Mouse (Mus musculus) embryonic facial prominence, embryonic 15.5 days (tissue): ENCODE results near the gene B3galt4. TPM values are rescaled to one million over a fixed set of nuclear protein-coding genes. Genes with fewer than 3 reads are reported as not detected.
"Not testable (repeated sequence)": the region's sequence is repeated elsewhere in the genome, so short reads cannot be mapped to it uniquely, and the experiment has no call there.

ENCODE experiments used
- ATAC-seq: fragments of 200-750 bp; cut with Nextera tagmentation; 2 replicates; pipeline ENCODE4 v1.8.0; 2017; ENCODE audit warnings: low read depth, moderate TSS enrichment; ENCODE audit not compliant: insufficient number of reproducible peaks, low FRiP score, low TSS enrichment
- H3K27ac ChIP-seq: fragments of 300-500 bp; sonication (generic); replicated peaks from 2 replicates; pipeline ENCODE4 v1.5.1; 2015; ENCODE audit warnings: mild to moderate bottlenecking, inconsistent platforms
- H3K27me3 ChIP-seq: fragments of 300-500 bp; sonication (generic); 2 replicates; pipeline ENCODE4 v1.6.1; 2015; ENCODE audit warnings: inconsistent platforms
- H3K36me3 ChIP-seq: fragments of 300-500 bp; sonication (generic); 2 replicates; pipeline ENCODE4 v1.6.1; 2015; ENCODE audit warnings: mild to moderate bottlenecking, inconsistent platforms
- H3K4me1 ChIP-seq: fragments of 300-500 bp; sonication (generic); 2 replicates; pipeline ENCODE4 v1.6.1; 2015; ENCODE audit warnings: inconsistent platforms
- H3K4me2 ChIP-seq: fragments of 300-500 bp; sonication (generic); replicated peaks from 2 replicates; pipeline ENCODE4 v1.6.1; 2015; ENCODE audit warnings: mild to moderate bottlenecking, inconsistent platforms
- H3K4me3 ChIP-seq: fragments of 300-500 bp; sonication (generic); replicated peaks from 2 replicates; pipeline ENCODE4 v1.5.1; 2015; ENCODE audit warnings: mild to moderate bottlenecking, inconsistent platforms
- H3K9ac ChIP-seq: fragments of 300-500 bp; sonication (generic); 2 replicates; pipeline ENCODE4 v1.6.1; 2015; ENCODE audit warnings: inconsistent platforms
- H3K9me3 ChIP-seq: fragments of 300-500 bp; sonication (generic); replicated peaks from 2 replicates; pipeline ENCODE4 v1.6.1; 2016; ENCODE audit warnings: inconsistent platforms
- WGBS: fragments of 180-500 bp; shearing (Covaris S2); methylation state at CpG from one replicate; pipeline ENCODE4 v1.1.7; 2015; 5-methylcytosine and 5-hydroxymethylcytosine counted together
- polyA plus RNA-seq: library from polyadenylated mRNA; unstranded; fragments of >200 nt; fragmentation: Nextera tagmentation; extraction: Ambion mirVana; gene quantifications from 2 replicates; pipeline ENCODE4 v1.2.1, GENCODE M21; 2015

B3galt4 gene
- polyA plus RNA-seq, 1 experiment from 2014 or later: 8.5 TPM

DNA sequence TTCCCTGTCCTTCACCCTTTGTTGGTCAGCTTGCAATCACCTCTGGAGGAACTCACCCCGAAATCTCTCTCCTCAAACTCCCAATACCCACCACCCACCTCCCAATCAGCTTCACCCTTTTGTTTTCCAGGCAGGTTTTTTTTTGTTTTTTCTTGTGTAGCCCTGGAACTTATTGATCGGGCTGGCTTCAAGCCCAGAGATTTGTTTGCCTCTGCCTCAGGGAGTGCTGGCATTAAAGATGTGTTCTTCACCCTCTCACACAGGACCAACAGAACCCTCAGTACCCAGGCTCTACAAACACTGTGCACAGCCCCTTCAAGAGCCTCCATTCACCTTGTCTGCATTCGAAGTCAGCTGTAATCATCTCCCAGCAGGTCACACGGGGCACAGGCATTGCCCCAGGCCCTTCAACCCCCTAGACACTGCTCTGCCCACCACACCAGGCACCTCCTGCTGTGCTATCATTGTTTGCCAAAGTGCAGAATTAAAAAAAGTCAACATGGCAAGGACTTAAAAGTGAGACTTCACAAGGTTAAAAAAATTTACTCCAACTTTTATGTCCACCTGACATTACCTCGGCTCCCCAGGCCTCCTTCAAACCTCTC lies 2.8 kb upstream of the B3galt4 start:
- H3K36me3 ChIP-seq: peaks cover 44% of the 10 kb centered on the region
- H3K27me3 ChIP-seq: no peaks in the 10 kb centered on the region
- no peak for ATAC-seq
- peak overlapping the region; percentile 97 for H3K27ac ChIP-seq
- H3K9ac ChIP-seq: peak overlapping the region; percentile 97
- peak overlapping the region; percentile 85 for H3K4me2 ChIP-seq
- WGBS: 32% methylated on average over 5 of the region's 5 CpGs
- peaks cover 66% of the 10 kb centered on the region for H3K4me1 ChIP-seq
- peak overlapping the region; percentile 87 for H3K4me3 ChIP-seq
- H3K9me3 ChIP-seq: no peaks in the 10 kb centered on the region

DNA sequence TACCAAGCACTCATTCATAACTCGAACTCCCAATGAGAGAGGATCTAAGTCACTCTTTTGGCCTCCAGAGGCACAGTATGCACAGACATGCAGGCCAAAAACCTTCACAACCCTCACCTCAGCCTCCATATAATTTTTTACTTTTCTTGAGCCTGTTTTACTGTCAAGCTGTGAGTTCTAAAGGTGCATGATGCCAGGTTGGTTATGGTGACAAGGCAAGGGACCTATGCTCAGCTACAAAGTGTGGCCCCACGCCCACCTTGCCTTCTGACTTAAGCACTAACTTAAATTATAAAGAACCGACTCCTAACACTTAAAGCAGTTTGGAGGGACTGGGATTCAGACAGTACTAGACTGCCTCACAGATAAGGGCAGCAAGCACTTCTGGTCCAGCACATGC lies 2.0 kb upstream of the B3galt4 start:
- Histone ChIP-seq H3K4me2 (0 out of 2 replicates have a peak overlapping the region, but pooled peaks have one; percentile 3), H3K9me3 (no peaks in the 10 kb centered on the region), H3K9ac (no peak overlapping the region), H3K27ac (peak overlapping the region; percentile 51), H3K36me3 (peaks cover 44% of the 10 kb centered on the region), H3K4me1 (peaks cover 71% of the 10 kb centered on the region), H3K4me3 (peak overlapping the region; percentile 87; the same call in 1 of the 2 replicates), H3K27me3 (no peaks in the 10 kb centered on the region)
- 80% methylated on average over 3 of the region's 3 CpGs for WGBS
- no peak for ATAC-seq

DNA sequence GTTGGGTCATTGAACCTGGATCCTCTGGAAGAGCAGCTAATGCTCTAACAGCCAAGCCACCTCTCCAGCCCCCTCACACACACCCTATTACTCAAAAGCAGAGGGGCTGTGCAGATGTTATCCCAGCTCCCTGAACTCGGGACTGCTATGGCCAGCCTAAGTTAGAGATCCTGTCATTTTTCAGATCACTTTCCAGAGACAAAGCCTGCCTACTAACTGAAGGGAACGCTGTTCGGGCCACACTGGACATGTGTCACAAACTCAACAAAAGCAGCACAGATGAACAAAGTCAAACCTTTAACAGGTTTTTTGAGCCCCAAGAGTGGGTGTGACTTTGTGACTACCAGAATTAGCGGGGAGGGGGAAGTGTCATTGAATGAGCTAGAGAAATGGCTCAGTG lies 1.6 kb upstream of the B3galt4 start:
- H3K27me3 ChIP-seq: no peaks in the 10 kb centered on the region
- ATAC-seq: no peak
- peaks cover 45% of the 10 kb centered on the region for H3K36me3 ChIP-seq
- no peaks in the 10 kb centered on the region for H3K9me3 ChIP-seq
- 80% methylated on average over 4 of the region's 4 CpGs for WGBS
- H3K4me3 ChIP-seq: 0 out of 2 replicates have a peak overlapping the region, but pooled peaks have one; percentile 87
- H3K4me2 ChIP-seq: 0 out of 2 replicates have a peak overlapping the region, but pooled peaks have one; percentile 3
- H3K27ac ChIP-seq: peak overlapping the region; percentile 51; the same call in 1 of the 2 replicates
- H3K4me1 ChIP-seq: peaks cover 71% of the 10 kb centered on the region
- H3K9ac ChIP-seq: 0 out of 2 replicates have a peak overlapping the region, but pooled peaks have one; percentile 21

DNA sequence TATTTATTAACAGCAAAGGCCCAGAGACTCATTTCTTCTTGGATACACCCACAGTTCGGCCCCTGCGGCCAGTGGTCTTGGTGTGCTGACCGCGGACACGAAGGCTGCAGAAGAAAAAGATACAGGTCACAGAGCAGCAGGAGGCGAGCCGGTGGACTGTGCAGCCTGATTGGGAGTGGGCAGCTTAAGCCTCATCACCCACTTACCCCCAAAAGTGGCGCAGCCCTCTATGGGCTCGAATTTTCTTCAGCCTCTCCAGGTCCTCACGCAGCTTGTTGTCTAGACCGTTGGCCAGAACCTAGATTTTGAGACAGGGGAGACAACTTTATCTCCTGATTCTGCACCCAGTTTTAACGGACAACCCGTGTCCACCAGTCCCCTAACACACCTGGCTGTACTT lies 727 bp upstream of the B3galt4 start:
- not testable (repeated sequence) for ATAC-seq, H3K27me3 ChIP-seq, H3K9ac ChIP-seq, H3K9me3 ChIP-seq
- H3K27ac ChIP-seq: peak overlapping the region; percentile 96
- H3K4me2 ChIP-seq: peak overlapping the region; percentile 94
- 78% methylated on average over 13 of the region's 13 CpGs for WGBS
- H3K36me3 ChIP-seq: peaks cover 50% of the 10 kb centered on the region
- peaks cover 66% of the 10 kb centered on the region for H3K4me1 ChIP-seq
- peak overlapping the region; percentile 53 for H3K4me3 ChIP-seq

DNA sequence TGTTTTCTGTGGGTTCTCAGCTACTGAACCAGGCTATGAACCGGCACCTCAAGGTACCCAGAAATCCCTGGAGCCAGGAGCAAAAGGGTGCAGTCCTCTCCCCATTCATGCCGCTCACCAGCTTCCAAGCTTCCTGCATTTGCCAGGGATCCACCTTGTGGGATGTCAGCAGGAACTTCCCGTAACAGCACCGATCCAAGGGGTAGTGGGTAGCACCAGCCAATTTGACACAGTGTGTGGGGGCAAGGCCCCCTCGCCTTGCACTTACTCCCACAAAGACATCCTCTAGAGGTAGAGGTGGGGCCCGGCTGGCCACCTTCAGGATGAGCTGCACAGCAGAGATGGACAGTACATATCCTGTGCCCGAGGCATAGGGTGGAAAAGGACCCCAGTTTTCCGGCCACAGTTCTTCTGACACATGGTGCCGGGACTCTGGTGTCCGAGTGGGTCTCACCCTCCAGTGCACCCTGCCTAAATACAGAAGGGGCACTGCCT lies 1.1 kb downstream of the B3galt4 start:
- 71% methylated on average over 10 of the region's 10 CpGs for WGBS
- Histone ChIP-seq H3K36me3 (peaks cover 65% of the 10 kb centered on the region), H3K9ac (peak overlapping the region; percentile 50), H3K4me2 (peak overlapping the region; percentile 94), H3K27ac (peak overlapping the region; percentile 96), H3K4me1 (peaks cover 59% of the 10 kb centered on the region), H3K9me3 (no peaks in the 10 kb centered on the region), H3K4me3 (peak overlapping the region; percentile 53), H3K27me3 (no peaks in the 10 kb centered on the region)
- ATAC-seq: no peak

DNA sequence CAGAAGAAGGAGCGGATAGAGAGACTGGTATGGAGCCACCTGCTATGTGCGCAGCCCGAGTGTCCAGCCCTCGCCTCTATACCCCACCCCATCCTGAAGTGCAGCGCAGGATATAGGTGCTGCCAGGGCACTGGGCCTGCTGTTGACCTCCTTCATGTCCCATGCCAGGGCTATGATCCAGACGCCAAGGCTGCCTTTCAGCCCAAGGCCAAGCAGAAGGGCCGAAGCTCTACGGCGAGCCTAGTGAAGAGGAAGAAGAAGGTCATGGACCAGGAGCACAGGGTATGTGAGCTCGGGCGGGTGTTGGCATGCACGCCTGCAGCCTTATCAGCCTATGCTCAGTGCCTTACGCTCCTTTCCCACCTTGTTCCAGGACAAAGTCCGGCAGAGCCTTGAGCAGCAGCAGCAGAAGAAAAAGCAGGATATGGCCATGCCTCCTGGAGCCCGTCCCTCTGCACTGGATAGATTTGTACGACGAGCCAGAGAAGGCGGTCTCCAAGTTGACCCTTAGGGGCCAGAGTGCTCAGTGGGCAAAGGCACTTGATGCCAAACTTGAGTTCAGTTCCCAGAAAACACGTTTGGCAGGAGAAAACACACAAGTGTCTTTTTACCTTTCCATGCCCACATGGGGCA lies 2.3 kb downstream of the B3galt4 start:
- no peaks in the 10 kb centered on the region for H3K27me3 ChIP-seq
- no peak overlapping the region for H3K4me2 ChIP-seq
- H3K36me3 ChIP-seq: peaks cover 74% of the 10 kb centered on the region
- no peak for ATAC-seq
- H3K4me1 ChIP-seq: peaks cover 52% of the 10 kb centered on the region
- H3K4me3 ChIP-seq: no peak overlapping the region
- 93% methylated on average over 19 of the region's 19 CpGs for WGBS
- no peak overlapping the region for H3K27ac ChIP-seq
- H3K9me3 ChIP-seq: no peaks in the 10 kb centered on the region
- H3K9ac ChIP-seq: no peak overlapping the region

DNA sequence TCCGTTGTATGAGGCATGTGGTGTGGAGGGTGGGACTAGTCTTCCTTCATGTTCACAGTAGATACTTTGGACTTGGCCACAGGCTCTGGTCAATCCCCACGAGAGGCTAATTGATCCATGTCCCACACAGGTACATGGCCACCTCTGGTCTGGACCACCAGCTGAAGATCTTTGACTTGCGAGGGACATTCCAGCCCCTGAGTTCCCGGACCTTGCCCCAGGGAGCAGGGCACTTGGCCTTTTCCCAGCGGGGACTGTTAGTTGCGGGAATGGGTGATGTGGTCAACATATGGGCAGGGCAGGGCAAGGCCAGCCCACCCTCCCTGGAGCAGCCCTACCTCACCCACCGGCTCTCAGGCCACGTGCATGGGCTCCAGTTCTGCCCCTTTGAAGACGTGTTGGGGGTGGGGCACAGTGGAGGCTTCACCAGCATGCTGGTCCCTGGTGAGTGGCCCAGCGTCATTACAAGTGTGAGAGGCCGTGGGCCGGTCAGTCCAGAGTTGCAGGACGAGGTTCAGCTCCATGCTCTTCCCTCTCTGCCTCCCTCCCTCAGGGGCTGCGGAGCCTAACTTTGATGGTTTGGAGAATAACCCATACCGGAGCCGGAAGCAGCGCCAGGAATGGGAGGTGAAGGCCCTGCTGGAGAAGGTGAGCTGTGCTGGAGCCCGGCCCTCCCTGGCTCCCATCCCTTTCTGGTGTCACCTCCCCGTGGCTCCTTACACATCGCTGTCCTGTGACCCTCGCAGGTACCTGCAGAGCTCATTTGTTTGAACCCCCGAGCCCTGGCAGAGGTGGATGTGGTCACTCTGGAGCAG lies 3.0 kb downstream of the B3galt4 start:
- H3K27me3 ChIP-seq: no peaks in the 10 kb centered on the region

DNA sequence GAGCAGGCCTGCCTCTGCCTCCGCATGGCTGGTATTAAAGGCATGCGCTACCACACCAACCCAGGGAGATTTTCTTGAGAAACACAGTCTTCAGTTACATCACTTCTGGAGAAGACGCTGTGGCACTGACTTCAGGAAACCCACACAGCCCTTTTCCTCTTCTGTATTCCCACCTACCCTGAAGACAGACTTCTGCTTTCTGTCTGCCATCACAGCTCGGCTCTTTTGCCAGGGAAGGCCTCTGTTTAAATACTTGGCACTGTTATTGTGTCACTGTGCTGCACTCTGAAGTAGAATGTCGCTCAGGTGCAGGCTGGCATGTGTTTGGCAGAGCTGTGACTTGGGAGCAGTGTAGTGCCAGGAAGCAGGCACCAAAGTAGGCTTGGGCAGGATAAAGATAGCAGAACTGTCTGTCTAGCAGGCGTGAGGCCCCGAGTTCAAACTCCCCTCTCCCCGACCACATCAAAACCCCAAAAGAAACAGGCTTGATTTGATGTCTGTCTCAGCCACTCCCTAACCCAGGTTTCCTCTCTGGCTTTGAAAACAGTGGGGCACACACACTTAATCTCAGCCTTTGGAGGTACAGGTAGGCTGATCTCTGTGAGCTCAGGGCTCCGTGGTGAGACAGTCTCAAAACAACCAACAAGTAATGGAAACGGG lies 3.7 kb downstream of the B3galt4 start:
- Histone ChIP-seq H3K36me3 (peaks cover 72% of the 10 kb centered on the region), H3K27ac (no peak overlapping the region), H3K4me1 (peaks cover 38% of the 10 kb centered on the region), H3K4me2 (no peak overlapping the region), H3K4me3 (no peak overlapping the region), H3K9ac (no peak overlapping the region), H3K27me3 (no peaks in the 10 kb centered on the region), H3K9me3 (no peaks in the 10 kb centered on the region)
- 88% methylated on average over 10 of the region's 10 CpGs for WGBS
- no peak for ATAC-seq

More for the DNA sequence above, 3.0 kb downstream of the B3galt4 start:
- WGBS: 84% methylated on average over 21 of the region's 22 CpGs
- ATAC-seq: no peak
- H3K27ac ChIP-seq: no peak overlapping the region
- H3K4me1 ChIP-seq: peaks cover 45% of the 10 kb centered on the region
- H3K4me2 ChIP-seq: no peak overlapping the region
- no peaks in the 10 kb centered on the region for H3K9me3 ChIP-seq
- H3K4me3 ChIP-seq: no peak overlapping the region
- H3K9ac ChIP-seq: no peak overlapping the region
- H3K36me3 ChIP-seq: peaks cover 75% of the 10 kb centered on the region

DNA sequence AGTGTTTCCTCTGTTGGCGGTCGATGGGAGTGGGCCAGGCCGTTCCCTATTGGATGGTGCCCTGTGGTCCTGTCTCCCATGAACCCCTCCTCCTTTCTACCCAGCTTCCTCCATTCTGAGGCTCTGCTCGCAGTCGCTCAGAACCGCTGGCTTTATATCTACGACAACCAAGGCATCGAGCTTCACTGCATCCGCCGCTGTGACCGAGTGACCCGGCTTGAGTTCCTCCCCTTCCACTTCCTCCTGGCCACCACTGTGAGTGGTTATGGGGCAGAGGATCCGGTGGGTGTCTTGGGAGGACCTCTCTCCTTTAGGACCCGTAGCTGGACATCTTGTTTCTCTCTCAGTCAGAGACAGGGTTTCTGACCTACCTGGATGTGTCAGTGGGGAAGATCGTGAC lies 7.8 kb downstream of the B3galt4 start:
- no peaks in the 10 kb centered on the region for H3K27me3 ChIP-seq
- H3K9ac ChIP-seq: no peak overlapping the region
- peaks cover 55% of the 10 kb centered on the region for H3K36me3 ChIP-seq
- WGBS: 93% methylated on average over 15 of the region's 15 CpGs
- no peaks in the 10 kb centered on the region for H3K9me3 ChIP-seq
- no peak overlapping the region for H3K27ac ChIP-seq
- H3K4me3 ChIP-seq: no peak overlapping the region
- ATAC-seq: no peak
- H3K4me1 ChIP-seq: peaks cover 23% of the 10 kb centered on the region
- H3K4me2 ChIP-seq: no peak overlapping the region

DNA sequence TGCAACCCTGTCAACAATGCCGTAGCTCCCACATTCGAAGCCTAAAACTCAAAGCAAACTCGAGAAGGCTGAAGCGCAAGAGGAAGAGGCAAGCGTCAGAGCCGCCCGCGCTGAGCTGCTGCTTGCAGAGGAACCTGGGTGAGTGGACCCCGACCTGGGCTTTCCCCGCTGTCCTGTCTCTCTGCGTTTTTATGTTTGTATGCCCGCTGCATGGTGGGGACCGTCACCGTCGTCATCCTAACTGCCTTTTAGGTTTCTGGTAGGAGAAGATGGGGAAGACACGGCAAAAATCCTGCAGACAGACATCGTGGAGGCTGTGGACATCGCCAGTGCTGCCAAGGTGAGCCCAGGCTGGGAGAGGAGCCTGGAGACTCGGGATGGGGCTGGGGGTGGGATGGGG lies 9.9 kb downstream of the B3galt4 start:
- Histone ChIP-seq H3K36me3 (peaks cover 54% of the 10 kb centered on the region), H3K4me1 (peaks cover 23% of the 10 kb centered on the region), H3K9me3 (no peaks in the 10 kb centered on the region), H3K9ac (peak overlapping the region; percentile 87), H3K4me3 (peak overlapping the region; percentile 89), H3K27me3 (no peaks in the 10 kb centered on the region), H3K4me2 (peak overlapping the region; percentile 94), H3K27ac (no peak overlapping the region)
- no peak for ATAC-seq
- 60% methylated on average over 19 of the region's 19 CpGs for WGBS

DNA sequence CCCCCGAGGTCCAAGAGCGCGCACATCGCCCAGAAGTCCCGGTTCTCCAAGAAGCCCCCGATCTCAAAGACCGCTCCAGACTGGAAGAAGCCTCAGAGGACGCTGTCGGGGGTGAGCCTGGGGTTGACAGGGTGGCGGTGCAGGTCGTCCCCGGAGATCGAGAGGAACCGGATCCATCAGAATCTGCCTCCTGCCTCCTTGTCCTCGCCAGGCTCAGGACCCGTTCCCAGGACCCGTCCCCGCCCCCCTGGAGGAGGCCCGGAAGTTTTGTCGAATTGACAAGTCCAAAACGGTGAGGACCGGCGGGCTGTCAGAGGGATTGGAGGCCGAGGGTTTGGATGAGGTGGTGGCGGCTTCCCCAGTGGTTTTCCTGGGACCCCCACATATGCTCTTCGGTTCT lies 10.3 kb downstream of the B3galt4 start:
- no peak for ATAC-seq
- Histone ChIP-seq H3K4me2 (peak overlapping the region; percentile 94), H3K4me3 (peak overlapping the region; percentile 89), H3K9me3 (no peaks in the 10 kb centered on the region), H3K4me1 (peaks cover 23% of the 10 kb centered on the region), H3K9ac (peak overlapping the region; percentile 87), H3K27me3 (no peaks in the 10 kb centered on the region), H3K36me3 (peaks cover 51% of the 10 kb centered on the region), H3K27ac (no peak overlapping the region)
- WGBS: 1% methylated on average over 26 of the region's 26 CpGs
